In genomic region chr11:58121351-58121750, GRCm38 (mm10) we compare ENCODE assay signal across 21 mouse cellular contexts. TPM values are rescaled to one million over a fixed set of nuclear protein-coding genes. Genes with fewer than 3 reads are reported as not detected.
DNase-seq lines count a peak whose midpoint lies in the region; TF ChIP-seq lines count a peak whose summit lies in the region.
"Had no signal": no experiment of that assay in that cellular context is flagged by ENCODE, and none has a peak within 500 bp of the region (broad histone marks: within the 10 kb centered on the region; RNA-seq: fewer than 3 reads in every experiment).

No protein-coding gene starts in this region.

- no peak overlapping the region for H3K4me2 ChIP-seq in myocyte (ENCODE audit: low read depth)
- H3K4me2 ChIP-seq: embryonic facial prominence, embryonic 12.5 days; forebrain, embryonic 13.5 days had no signal

- H3K79me2 ChIP-seq in myocyte (ENCODE audit: control insufficient read depth, insufficient read depth): no peaks in the 10 kb centered on the region

- DNase-seq in adrenal gland, adult 2 months: peak; percentile 64
- DNase-seq in adrenal gland, postnatal 25 days: no peak
- peak; percentile 56 for DNase-seq in adrenal gland, postnatal 14 days
- no peak for DNase-seq in adrenal gland, postnatal 4 days (ENCODE audit: low spot score in 2 of 2)
- DNase-seq: B cell, adult 2 months; cerebellum, adult 11-12 months; cerebellum, adult 2 months; cerebellum, adult 9-10 months; cerebellum, postnatal 10 days; cerebellum, postnatal 25 days had no signal

- no peaks in the 10 kb centered on the region for H3K27me3 ChIP-seq in myocyte (ENCODE audit: control insufficient read depth, insufficient read depth, insufficient read length)
- H3K27me3 ChIP-seq: CH12.LX; embryonic facial prominence, embryonic 12.5 days; forebrain, embryonic 13.5 days; Patski had no signal

- H3K36me3 ChIP-seq in myocyte (ENCODE audit: control insufficient read depth, insufficient read depth): peaks cover 28% of the 10 kb centered on the region

- H3ac ChIP-seq in myocyte (ENCODE audit: control insufficient read depth, insufficient read length): no peak overlapping the region

- H3K4me3 ChIP-seq in myocyte: no peak overlapping the region
- H3K4me3 ChIP-seq: embryonic facial prominence, embryonic 10.5 days; embryonic facial prominence, embryonic 12.5 days; forebrain, embryonic 13.5 days had no signal

- TF ChIP-seq POLR2A in myocyte (IDR thresholded peaks at IDR 0.05; ENCODE audit: insufficient read length, low read depth): no peak

TF ChIP-seq in myocyte, 11 proteins besides CTCF, POLR2A, EP300 and RAD21:
- no peak for TF ChIP-seq TCF3 (IDR thresholded peaks at IDR 0.05; ENCODE audit: insufficient read length, low read depth)
- no peak for TF ChIP-seq E2F4 (IDR thresholded peaks at IDR 0.05; ENCODE audit: insufficient read depth)
- no peak for TF ChIP-seq SRF (IDR thresholded peaks at IDR 0.05; ENCODE audit: control insufficient read depth, insufficient read length, low read depth)
- TF ChIP-seq MYOG (IDR thresholded peaks at IDR 0.05; ENCODE audit: control insufficient read depth in 1 of 3, insufficient read depth in 1 of 3, insufficient read length in 2 of 3, low read depth in 2 of 3): no peak
- TF ChIP-seq POLR2AphosphoS2 (IDR thresholded peaks at IDR 0.05; ENCODE audit: insufficient read length, low read depth): peak; percentile 34
- no peak for TF ChIP-seq REST (IDR thresholded peaks at IDR 0.05; ENCODE audit: insufficient read depth, insufficient read length)
TF ChIP-seq in myocyte: peak in this region for 1.

RNA-seq across cellular contexts. Expression of gene Cnot8, which starts 17.4 kb away (rescaled TPM):
- 10 to 100 TPM; 46.7 to 49.6 TPM for total RNA-seq in adrenal gland, adult 2 months (2021)
- 25.3 and 29.8 TPM in 2 replicates for polyA plus RNA-seq in adrenal gland, adult 2 months (2012; rRNA removed)
- 54.1 and 65.5 TPM in 2 replicates for total RNA-seq in adrenal gland, postnatal 25 days (2021)
- 45.4 and 49.8 TPM in 2 replicates for total RNA-seq in adrenal gland, postnatal 14 days (2021)
- total RNA-seq in adrenal gland, postnatal 4 days (2021): 10 to 100 TPM; 56.0 to 57.3 TPM
- polyA plus RNA-seq in myocyte (2012; fragmentation: generic; extraction: Trizol): 51.2 TPM

RNA-seq across cellular contexts. Expression of gene Gm12248, which starts 28.4 kb away (rescaled TPM):
- total RNA-seq in adrenal gland, adult 2 months (2021): 1 to 10 TPM in 1 of 2 experiments, not detected in 1; 3.9 TPM
- polyA plus RNA-seq in adrenal gland, adult 2 months (2012; rRNA removed): 2.9 and 4.4 TPM in 2 replicates
- total RNA-seq in adrenal gland, postnatal 25 days (2021): 1.0 and 1.7 TPM in 2 replicates
- total RNA-seq in adrenal gland, postnatal 14 days (2021): 0.26 and 0.30 TPM in 2 replicates
- under 1 TPM; 0.20 TPM for total RNA-seq in adrenal gland, postnatal 4 days (2021)
- 0.19 TPM for polyA plus RNA-seq in myocyte (2012; fragmentation: generic; extraction: Trizol)
- total RNA-seq: CH12.LX had no signal
- polyA plus RNA-seq: cerebellum, adult 2 months; cortical plate, adult 2 months; embryonic facial prominence, embryonic 10.5 days; embryonic facial prominence, embryonic 12.5 days; embryonic facial prominence, embryonic 14.5 days; forebrain, embryonic 11.5 days; forebrain, embryonic 16.5 days; frontal cortex, adult 2 months; Patski had no signal

RNA-seq across cellular contexts. Expression of gene Gemin5, which starts 47.0 kb away (rescaled TPM):
- total RNA-seq in adrenal gland, adult 2 months (2021): 10 to 100 TPM; 21.2 to 21.4 TPM
- 8.4 and 9.1 TPM in 2 replicates for polyA plus RNA-seq in adrenal gland, adult 2 months (2012; rRNA removed)
- 23.3 and 26.5 TPM in 2 replicates for total RNA-seq in adrenal gland, postnatal 25 days (2021)
- 20.2 and 23.4 TPM in 2 replicates for total RNA-seq in adrenal gland, postnatal 14 days (2021)
- total RNA-seq in adrenal gland, postnatal 4 days (2021): 10 to 100 TPM; 19.9 to 26.3 TPM
- polyA plus RNA-seq in myocyte (2012; fragmentation: generic; extraction: Trizol): 18.7 TPM

RNA-seq across cellular contexts. Expression of gene Mrpl22, which starts 50.1 kb away (rescaled TPM):
- total RNA-seq in adrenal gland, adult 2 months (2021): 10 to 100 TPM; 83.9 to 89.2 TPM
- 25.2 and 33.4 TPM in 2 replicates for polyA plus RNA-seq in adrenal gland, adult 2 months (2012; rRNA removed)
- total RNA-seq in adrenal gland, postnatal 25 days (2021): 70.7 and 72.0 TPM in 2 replicates
- 74.6 and 77.2 TPM in 2 replicates for total RNA-seq in adrenal gland, postnatal 14 days (2021)
- 10 to 100 TPM; 68.2 to 74.2 TPM for total RNA-seq in adrenal gland, postnatal 4 days (2021)
- polyA plus RNA-seq in myocyte (2012; fragmentation: generic; extraction: Trizol): 95.3 TPM

Comparison
In these comparisons a context has a peak if more than half of its experiments do, and no peak if none do; other contexts are left out.
1. DNase-seq: peak in adrenal gland, adult 2 months (single experiment) and adrenal gland, postnatal 14 days (single experiment); none in adrenal gland, postnatal 25 days (single experiment) and adrenal gland, postnatal 4 days (0 of 2).